Mouse (Mus musculus) Muller cell, postnatal 12 days (primary cell): ENCODE results near the gene Eva1c.
A peak's percentile ranks its signal among the peaks of the same experiment; 100 is the strongest.

ENCODE experiments used
- DNase-seq: peaks from one replicate; pipeline ENCODE4 v3.0.0-alpha.2; 2015; ENCODE audit errors: inconsistent ontology term

Gene Eva1c

GRCm38 (mm10) chr16:90917156-90917555, 90.6 kb downstream of the Eva1c start:
- DNase-seq: no peak

- no peak for DNase-seq
Measured at GRCm38 (mm10) chr16:90921471-90922159, 95.1 kb downstream of the Eva1c start.

- no peak for DNase-seq
Measured at GRCm38 (mm10) chr16:90924606-90925370, 98.3 kb downstream of the Eva1c start.

GRCm38 (mm10) chr16:90925461-90925860, 98.9 kb downstream of the Eva1c start:
- DNase-seq: peak; percentile 46

- no peak for DNase-seq
Measured at GRCm38 (mm10) chr16:90927446-90927845, 100.9 kb downstream of the Eva1c start.

- no peak for DNase-seq
Measured at GRCm38 (mm10) chr16:90933534-90934176, 107.1 kb downstream of the Eva1c start.

GRCm38 (mm10) chr16:90934193-90934686, 107.7 kb downstream of the Eva1c start:
- peak; percentile 76 for DNase-seq

- DNase-seq: peak; percentile 95
Measured at GRCm38 (mm10) chr16:90934687-90935328, 108.3 kb downstream of the Eva1c start, which contains the start of gene Cfap298. Cfap298 (minus strand) TSS chr16:90935114.

GRCm38 (mm10) chr16:90941246-90941645, 114.7 kb downstream of the Eva1c start:
- no peak for DNase-seq

GRCm38 (mm10) chr16:90946977-90947376, 120.5 kb downstream of the Eva1c start:
- no peak for DNase-seq

- no peak for DNase-seq
Measured at GRCm38 (mm10) chr16:90950354-90950963, 123.9 kb downstream of the Eva1c start.

- no peak for DNase-seq
Measured at GRCm38 (mm10) chr16:90953147-90953546, 126.6 kb downstream of the Eva1c start.

GRCm38 (mm10) chr16:90953770-90954169, 127.3 kb downstream of the Eva1c start:
- no peak for DNase-seq
